Mouse (Mus musculus) embryonic facial prominence, embryonic 12.5 days (tissue): Measurements from ENCODE around the gene Wnt16. TPM values are rescaled to one million over a fixed set of nuclear protein-coding genes. Genes with fewer than 3 reads are reported as not detected.

Source experiments
- ATAC-seq: fragments of 200-750 bp; cut with Nextera tagmentation; 2 replicates; pipeline ENCODE4 v1.8.0; 2017; ENCODE audit not compliant: insufficient number of reproducible peaks, insufficient read depth, low FRiP score, low TSS enrichment
- H3K27ac ChIP-seq: fragments of 300-500 bp; sonication (generic); 2 replicates; pipeline ENCODE4 v1.5.1; 2016; ENCODE audit warnings: mild to moderate bottlenecking
- H3K27me3 ChIP-seq: fragments of 300-500 bp; sonication (generic); 2 replicates; pipeline ENCODE4 v1.6.1; 2016; ENCODE audit warnings: mild to moderate bottlenecking, moderate library complexity
- H3K36me3 ChIP-seq: fragments of 300-500 bp; sonication (generic); 2 replicates; pipeline ENCODE4 v1.6.1; 2016; ENCODE audit warnings: mild to moderate bottlenecking
- H3K4me1 ChIP-seq: fragments of 300-500 bp; sonication (generic); 2 replicates; pipeline ENCODE4 v1.6.1; 2016
- H3K4me2 ChIP-seq: fragments of 300-500 bp; sonication (generic); replicated peaks from 2 replicates; pipeline ENCODE4 v1.6.1; 2016; ENCODE audit warnings: mild to moderate bottlenecking, moderate library complexity
- H3K4me3 ChIP-seq: fragments of 300-500 bp; sonication (generic); 2 replicates; pipeline ENCODE4 v1.5.1; 2016; ENCODE audit warnings: mild to moderate bottlenecking
- H3K9ac ChIP-seq: fragments of 300-500 bp; sonication (generic); 2 replicates; pipeline ENCODE4 v1.6.1; 2016; ENCODE audit warnings: mild to moderate bottlenecking, moderate library complexity
- H3K9me3 ChIP-seq: fragments of 300-500 bp; sonication (generic); 2 replicates; pipeline ENCODE4 v1.6.1; 2016; ENCODE audit warnings: mild to moderate bottlenecking, moderate library complexity
- WGBS: fragments of 180-500 bp; shearing (Covaris S2); methylation state at CpG from one replicate; pipeline ENCODE4 v1.1.7; 2016; 5-methylcytosine and 5-hydroxymethylcytosine counted together
- polyA plus RNA-seq: library from polyadenylated mRNA; unstranded; fragments of >200 nt; fragmentation: Nextera tagmentation; extraction: Ambion mirVana; gene quantifications from 2 replicates; pipeline ENCODE4 v1.2.1, GENCODE M21; 2016

The Wnt16 gene
- polyA plus RNA-seq, 1 experiment from 2014 or later, result 2.1 TPM

- H3K27me3 ChIP-seq, result no peaks in the 10 kb centered on the region
- 70% methylated on average over 4 of the region's 4 CpGs for WGBS
- no peak overlapping the region for H3K4me3 ChIP-seq
- H3K4me1 ChIP-seq, result 0 out of 2 replicates have a peak, but pooled peaks cover 4% of the 10 kb centered on the region
- no peaks in the 10 kb centered on the region for H3K36me3 ChIP-seq
- H3K9me3 ChIP-seq, result no peaks in the 10 kb centered on the region
- no peak overlapping the region for H3K4me2 ChIP-seq
- no peak overlapping the region for H3K27ac ChIP-seq
- no peak overlapping the region for H3K9ac ChIP-seq
- no peak for ATAC-seq
These were observed 39.1 kb downstream of the Wnt16 start for GRCm38 (mm10) chr6:22327091-22327490.

- ATAC-seq, result no peak
- no peaks in the 10 kb centered on the region for H3K27me3 ChIP-seq
- 0 out of 2 replicates have a peak, but pooled peaks cover 4% of the 10 kb centered on the region for H3K4me1 ChIP-seq
- 72% methylated on average over 8 of the region's 8 CpGs for WGBS
- no peak overlapping the region for H3K4me3 ChIP-seq
- H3K9me3 ChIP-seq, result no peaks in the 10 kb centered on the region
- H3K36me3 ChIP-seq, result no peaks in the 10 kb centered on the region
- no peak overlapping the region for H3K4me2 ChIP-seq
- no peak overlapping the region for H3K9ac ChIP-seq
- no peak overlapping the region for H3K27ac ChIP-seq
These were observed 39.9 kb downstream of the Wnt16 start for GRCm38 (mm10) chr6:22327931-22328330.

- H3K9ac ChIP-seq, result no peak overlapping the region
- no peak overlapping the region for H3K4me2 ChIP-seq
- whole genome bisulfite sequencing, result 84% methylated on average over 13 of the region's 13 CpGs
- 0 out of 2 replicates have a peak, but pooled peaks cover 4% of the 10 kb centered on the region for H3K4me1 ChIP-seq
- H3K27me3 ChIP-seq, result no peaks in the 10 kb centered on the region
- H3K27ac ChIP-seq, result no peak overlapping the region
- no peak for ATAC-seq
- H3K4me3 ChIP-seq, result no peak overlapping the region
- no peaks in the 10 kb centered on the region for H3K36me3 ChIP-seq
- no peaks in the 10 kb centered on the region for H3K9me3 ChIP-seq
These were observed 42.3 kb downstream of the Wnt16 start for GRCm38 (mm10) chr6:22330169-22330960.

GRCm38 (mm10) chr6:22332548-22332947 lies 44.5 kb downstream of the Wnt16 start:
- Histone ChIP-seq H3K36me3 (0 out of 2 replicates have a peak, but pooled peaks cover under 1% of the 10 kb centered on the region), H3K9ac (no peak overlapping the region), H3K27me3 (no peaks in the 10 kb centered on the region), H3K9me3 (no peaks in the 10 kb centered on the region), H3K4me2 (no peak overlapping the region), H3K4me3 (no peak overlapping the region), H3K27ac (no peak overlapping the region), H3K4me1 (0 out of 2 replicates have a peak, but pooled peaks cover 4% of the 10 kb centered on the region)
- no peak for ATAC-seq
- WGBS, result 87% methylated on average over 2 of the region's 2 CpGs

- no peak overlapping the region for H3K27ac ChIP-seq
- H3K36me3 ChIP-seq, result peaks cover 14% of the 10 kb centered on the region; the same call in 1 of the 2 replicates
- H3K9me3 ChIP-seq, result no peaks in the 10 kb centered on the region
- WGBS, result 93% methylated on average over 15 of the region's 15 CpGs
- no peaks in the 10 kb centered on the region for H3K27me3 ChIP-seq
- H3K4me2 ChIP-seq, result no peak overlapping the region
- no peak overlapping the region for H3K9ac ChIP-seq
- no peak overlapping the region for H3K4me3 ChIP-seq
- ATAC-seq, result no peak
- H3K4me1 ChIP-seq, result peaks cover 10% of the 10 kb centered on the region
These were observed 51.9 kb downstream of the Wnt16 start for GRCm38 (mm10) chr6:22339763-22340542.

- no peak for ATAC-seq
- Histone ChIP-seq H3K9me3 (no peaks in the 10 kb centered on the region), H3K4me1 (peaks cover 10% of the 10 kb centered on the region), H3K36me3 (peaks cover 14% of the 10 kb centered on the region; the same call in 1 of the 2 replicates), H3K27me3 (no peaks in the 10 kb centered on the region), H3K9ac (no peak overlapping the region), H3K4me2 (no peak overlapping the region), H3K4me3 (no peak overlapping the region), H3K27ac (no peak overlapping the region)
- 94% methylated on average over 14 of the region's 14 CpGs for WGBS
These were observed 52.8 kb downstream of the Wnt16 start for GRCm38 (mm10) chr6:22340779-22341178.

- Histone ChIP-seq H3K27me3 (no peaks in the 10 kb centered on the region), H3K36me3 (0 out of 2 replicates have a peak, but pooled peaks cover 9% of the 10 kb centered on the region), H3K9me3 (no peaks in the 10 kb centered on the region), H3K9ac (no peak overlapping the region), H3K4me2 (no peak overlapping the region), H3K4me1 (peaks cover 25% of the 10 kb centered on the region), H3K27ac (no peak overlapping the region), H3K4me3 (no peak overlapping the region)
- ATAC-seq, result no peak
- 88% methylated on average over 3 of the region's 3 CpGs for WGBS
These were observed 55.3 kb downstream of the Wnt16 start for GRCm38 (mm10) chr6:22343292-22343691.

GRCm38 (mm10) chr6:22343706-22344105 lies 55.7 kb downstream of the Wnt16 start:
- ATAC-seq, result no peak
- H3K36me3 ChIP-seq, result 0 out of 2 replicates have a peak, but pooled peaks cover 9% of the 10 kb centered on the region
- no peak overlapping the region for H3K4me2 ChIP-seq
- no peaks in the 10 kb centered on the region for H3K27me3 ChIP-seq
- H3K9me3 ChIP-seq, result no peaks in the 10 kb centered on the region
- no peak overlapping the region for H3K9ac ChIP-seq
- no peak overlapping the region for H3K4me3 ChIP-seq
- peaks cover 25% of the 10 kb centered on the region for H3K4me1 ChIP-seq
- H3K27ac ChIP-seq, result no peak overlapping the region
- WGBS, result 86% methylated on average over 6 of the region's 6 CpGs

GRCm38 (mm10) chr6:22344443-22344842 lies 56.4 kb downstream of the Wnt16 start:
- no peak overlapping the region for H3K4me3 ChIP-seq
- no peaks in the 10 kb centered on the region for H3K27me3 ChIP-seq
- H3K27ac ChIP-seq, result no peak overlapping the region
- ATAC-seq, result no peak
- WGBS, result 29% methylated on average over 6 of the region's 6 CpGs
- H3K4me2 ChIP-seq, result no peak overlapping the region
- H3K9me3 ChIP-seq, result no peaks in the 10 kb centered on the region
- H3K4me1 ChIP-seq, result peaks cover 25% of the 10 kb centered on the region
- H3K9ac ChIP-seq, result no peak overlapping the region
- 0 out of 2 replicates have a peak, but pooled peaks cover 7% of the 10 kb centered on the region for H3K36me3 ChIP-seq

- Histone ChIP-seq H3K4me2 (no peak overlapping the region), H3K4me3 (no peak overlapping the region), H3K9ac (no peak overlapping the region), H3K9me3 (no peaks in the 10 kb centered on the region), H3K4me1 (peaks cover 25% of the 10 kb centered on the region), H3K27me3 (no peaks in the 10 kb centered on the region), H3K27ac (no peak overlapping the region), H3K36me3 (no peaks in the 10 kb centered on the region)
- ATAC-seq, result no peak
- 53% methylated on average over 8 of the region's 8 CpGs for WGBS
These were observed 59.3 kb downstream of the Wnt16 start for GRCm38 (mm10) chr6:22347132-22347902.
